Mouse (Mus musculus): ENCODE data around the gene Atp5f1. TPM values are rescaled to one million over a fixed set of nuclear protein-coding genes. Genes with fewer than 3 reads are reported as not detected.

Gene Atp5f1
- total and polyA plus RNA-seq, 3 experiments = 313 to 344 TPM; not detected in 1

GRCm38 (mm10) chr3:105927561-105928194, 32.2 kb downstream of the Atp5f1 start:
- no peak for DNase-seq (ENCODE audit: low read depth, low spot score)
- Histone ChIP-seq H3K36me3 (ENCODE audit: control insufficient read depth in 1 of 2, insufficient read depth in 2 of 2, low read length in 2 of 2) (peaks cover 0 to 18% of the 10 kb centered on the region in 2 experiments; a peak in 3 of 4 replicates), H3K27me3 (ENCODE audit: control insufficient read depth in 1 of 2, insufficient read depth in 2 of 2, low read length in 2 of 2) (no peaks in the 10 kb centered on the region), H3K4me1 (ENCODE audit: control insufficient read depth in 1 of 2, insufficient read depth in 2 of 2, low read length in 2 of 2) (peaks cover 4 to 21% of the 10 kb centered on the region in 2 experiments; a peak in 3 of 4 replicates), H3K9me3 (replicated peaks; ENCODE audit: insufficient read depth, low read length) (no peaks in the 10 kb centered on the region), H3K9ac (ENCODE audit: control insufficient read depth, low read depth, low read length, poor library complexity, severe bottlenecking) (no peak overlapping the region), H3K4me3 (ENCODE audit: control insufficient read depth in 1 of 2, insufficient read depth in 1 of 2, low read depth in 2 of 2, low read length in 2 of 2) (no peak overlapping the region), H3K27ac (ENCODE audit: control insufficient read depth, low read depth, low read length) (no peak overlapping the region), H3K79me2 (ENCODE audit: control insufficient read depth, insufficient read depth, low read length, poor library complexity) (peaks cover 5% of the 10 kb centered on the region; the same call in 1 of the 2 replicates)
- TF ChIP-seq SMC3 (IDR thresholded peaks at IDR 0.05; ENCODE audit: low read depth, low read length) = no peak
- TF ChIP-seq CTCF (IDR thresholded peaks at IDR 0.05 in 2 of 3, conservative IDR thresholded peaks at IDR 0.05 in 1 of 3; ENCODE audit: control insufficient read depth in 1 of 3, insufficient read depth in 1 of 3, low read depth in 2 of 3, low read length in 3 of 3, poor library complexity in 1 of 3, severe bottlenecking in 1 of 3) = no peak
- no peak for TF ChIP-seq TCF12 (IDR thresholded peaks at IDR 0.05; ENCODE audit: low read depth, low read length)
- no peak for TF ChIP-seq ZNF384 (IDR thresholded peaks at IDR 0.05; ENCODE audit: low read depth, low read length)
- TF ChIP-seq MAX (IDR thresholded peaks at IDR 0.05; ENCODE audit: low read length) = no peak
- TF ChIP-seq ETS1 (IDR thresholded peaks at IDR 0.05; ENCODE audit: low read depth, low read length) = no peak
- no peak for TF ChIP-seq TAL1 (IDR thresholded peaks at IDR 0.05; ENCODE audit: low read length)
- TF ChIP-seq USF2 (IDR thresholded peaks at IDR 0.05; ENCODE audit: borderline replicate concordance in 1 of 2, insufficient read depth in 1 of 2, low read depth in 1 of 2, low read length in 2 of 2) = no peak
- TF ChIP-seq TBP (IDR thresholded peaks at IDR 0.05; ENCODE audit: low read depth, low read length) = no peak
- no peak for TF ChIP-seq JUND (IDR thresholded peaks at IDR 0.05; ENCODE audit: low read depth, low read length)
- no peak for TF ChIP-seq ELF1 (IDR thresholded peaks at IDR 0.05; ENCODE audit: low read depth, low read length)
- TF ChIP-seq ZKSCAN1 (IDR thresholded peaks at IDR 0.05; ENCODE audit: low read depth, low read length) = no peak
- no peak for TF ChIP-seq BHLHE40 (IDR thresholded peaks at IDR 0.05; ENCODE audit: borderline replicate concordance, low read depth, low read length)
- TF ChIP-seq USF1 (IDR thresholded peaks at IDR 0.05; ENCODE audit: low read depth, low read length) = no peak
- TF ChIP-seq HCFC1 (IDR thresholded peaks at IDR 0.05; ENCODE audit: low read depth, low read length) = no peak

- Histone ChIP-seq H3K9me3 (replicated peaks; ENCODE audit: insufficient read depth, low read length) (no peaks in the 10 kb centered on the region), H3K4me3 (ENCODE audit: control insufficient read depth in 1 of 2, insufficient read depth in 1 of 2, low read depth in 2 of 2, low read length in 2 of 2) (no peak overlapping the region)
- no peak for DNase-seq (ENCODE audit: low read depth, low spot score)
These were observed 35.3 kb downstream of the Atp5f1 start for GRCm38 (mm10) chr3:105924616-105925015.

More at GRCm38 (mm10) chr3:105924616-105925015, 35.3 kb downstream of the Atp5f1 start:
- Histone ChIP-seq H3K4me1 (ENCODE audit: control insufficient read depth in 1 of 2, insufficient read depth in 2 of 2, low read length in 2 of 2) (peaks cover 8 to 21% of the 10 kb centered on the region in 2 experiments), H3K36me3 (ENCODE audit: control insufficient read depth in 1 of 2, insufficient read depth in 2 of 2, low read length in 2 of 2) (peaks cover 0 to 14% of the 10 kb centered on the region in 2 experiments; a peak in 3 of 4 replicates), H3K27ac (ENCODE audit: control insufficient read depth, low read depth, low read length) (no peak overlapping the region), H3K79me2 (ENCODE audit: control insufficient read depth, insufficient read depth, low read length, poor library complexity) (0 out of 2 replicates have a peak, but pooled peaks cover 1% of the 10 kb centered on the region), H3K27me3 (ENCODE audit: control insufficient read depth in 1 of 2, insufficient read depth in 2 of 2, low read length in 2 of 2) (no peaks in the 10 kb centered on the region), H3K9ac (ENCODE audit: control insufficient read depth, low read depth, low read length, poor library complexity, severe bottlenecking) (no peak overlapping the region)
- no peak for TF ChIP-seq CTCF (IDR thresholded peaks at IDR 0.05 in 2 of 3, conservative IDR thresholded peaks at IDR 0.05 in 1 of 3; ENCODE audit: control insufficient read depth in 1 of 3, insufficient read depth in 1 of 3, low read depth in 2 of 3, low read length in 3 of 3, poor library complexity in 1 of 3, severe bottlenecking in 1 of 3)

Measured in MEL (cell line).